Mouse (Mus musculus): ENCODE measurements around the gene Mcpt9.
"Not testable (repeated sequence)": the region's sequence is repeated elsewhere in the genome, so short reads cannot be mapped to it uniquely, and the experiment has no call there.

Gene Mcpt9

GRCm38 (mm10) chr14:56030395-56030794 lies at the start of gene Mcpt9:
Mcpt9 (minus strand) TSS chr14:56030495.
- DNase-seq (ENCODE audit: low spot score): not testable (repeated sequence)

- DNase-seq (ENCODE audit: low spot score): not testable (repeated sequence)
Measured at GRCm38 (mm10) chr14:56062213-56062612, 31.9 kb upstream of the Mcpt9 start, which contains the start of gene Mcpt4. Mcpt4 (minus strand) TSS chr14:56062313.

- no peak for DNase-seq (ENCODE audit: low spot score)
Measured at GRCm38 (mm10) chr14:56057722-56058121, 27.4 kb upstream of the Mcpt9 start.

GRCm38 (mm10) chr14:56055408-56055807 lies 25.1 kb upstream of the Mcpt9 start:
- no peak for DNase-seq (ENCODE audit: low spot score)

GRCm38 (mm10) chr14:56041792-56042191 lies 11.5 kb upstream of the Mcpt9 start, which contains the start of gene Mcpt2:
Mcpt2 (plus strand) TSS chr14:56042041.
- DNase-seq (ENCODE audit: low spot score): not testable (repeated sequence)

- DNase-seq (ENCODE audit: low spot score): no peak
Measured at GRCm38 (mm10) chr14:56034433-56034832, 4.1 kb upstream of the Mcpt9 start.

GRCm38 (mm10) chr14:56021305-56021704 lies 9.0 kb downstream of the Mcpt9 start:
- DNase-seq (ENCODE audit: low spot score): not testable (repeated sequence)

GRCm38 (mm10) chr14:56019446-56019845 lies 10.8 kb downstream of the Mcpt9 start:
- DNase-seq (ENCODE audit: low spot score): no peak

- not testable (repeated sequence) for DNase-seq (ENCODE audit: low spot score)
Measured at GRCm38 (mm10) chr14:56017671-56018070, 12.6 kb downstream of the Mcpt9 start, which contains the start of gene Mcpt1. Mcpt1 (plus strand) TSS chr14:56017971.

GRCm38 (mm10) chr14:56013924-56014323 lies 16.4 kb downstream of the Mcpt9 start:
- DNase-seq (ENCODE audit: low spot score): no peak

- DNase-seq (ENCODE audit: low spot score): no peak
Measured at GRCm38 (mm10) chr14:56013147-56013546, 17.1 kb downstream of the Mcpt9 start.

- not testable (repeated sequence) for DNase-seq (ENCODE audit: low spot score)
Measured at GRCm38 (mm10) chr14:55987464-55987863, 42.8 kb downstream of the Mcpt9 start.
